Mouse (Mus musculus) bone marrow, adult 2 months (tissue): Measurements from ENCODE around the gene Shtn1. TPM values are rescaled to one million over a fixed set of nuclear protein-coding genes. Genes with fewer than 3 reads are reported as not detected.

ENCODE experiments used
- H3K27ac ChIP-seq: fragments of 200-500 bp; 2 replicates; pipeline ENCODE4 v1.5.1; 2012; ENCODE audit warnings: low read depth, mild to moderate bottlenecking, control low read depth, inconsistent platforms, low read length; ENCODE audit not compliant: control insufficient read depth, poor library complexity, insufficient read depth
- H3K4me1 ChIP-seq: fragments of 200-500 bp; 2 replicates; pipeline ENCODE4 v1.6.1; 2011; ENCODE audit warnings: low read length; ENCODE audit not compliant: control insufficient read depth, insufficient read depth
- H3K4me3 ChIP-seq: fragments of 200-500 bp; replicated peaks from 2 replicates; pipeline ENCODE3; 2011; ENCODE audit warnings: mild to moderate bottlenecking, low read depth, low read length, control low read depth; ENCODE audit not compliant: control insufficient read depth
- CTCF ChIP-seq: fragments of 200-500 bp; IDR thresholded peaks from 2 replicates; pipeline ENCODE4 v1.5.1; 2011; ENCODE audit warnings: low read length, control low read depth; ENCODE audit not compliant: control insufficient read depth, insufficient read depth
- POLR2A ChIP-seq: fragments of 200-500 bp; IDR thresholded peaks from 2 replicates; pipeline ENCODE4 v1.6.1; 2011; ENCODE audit warnings: low read depth, mild to moderate bottlenecking, control low read depth, low read length, borderline replicate concordance; ENCODE audit not compliant: control insufficient read depth
- WGBS: fragments of 180-500 bp; shearing (Covaris S2); methylation state at CpG from one replicate; pipeline ENCODE4 v1.1.7; 2018; 5-methylcytosine and 5-hydroxymethylcytosine counted together
- polyA plus RNA-seq: library from polyadenylated mRNA; stranded (reverse); fragments of >200 nt; gene quantifications from 2 replicates; pipeline ENCODE4 v1.2.4, GENCODE M21; 2011; ENCODE audit warnings: low replicate concordance; ENCODE audit not compliant: missing spikeins, insufficient read depth, insufficient read length

The Shtn1 gene
- polyA plus RNA-seq, 1 experiment: 1.0 TPM

GRCm38 (mm10) chr19:59048852-59049251, 27.0 kb downstream of the Shtn1 start:
- TF ChIP-seq CTCF (no peak), POLR2A (no peak)
- WGBS: 78% methylated on average over 6 of the region's 6 CpGs
- no peaks in the 10 kb centered on the region for H3K4me1 ChIP-seq
- H3K27ac ChIP-seq: no peak overlapping the region
- no peak overlapping the region for H3K4me3 ChIP-seq

DNA sequence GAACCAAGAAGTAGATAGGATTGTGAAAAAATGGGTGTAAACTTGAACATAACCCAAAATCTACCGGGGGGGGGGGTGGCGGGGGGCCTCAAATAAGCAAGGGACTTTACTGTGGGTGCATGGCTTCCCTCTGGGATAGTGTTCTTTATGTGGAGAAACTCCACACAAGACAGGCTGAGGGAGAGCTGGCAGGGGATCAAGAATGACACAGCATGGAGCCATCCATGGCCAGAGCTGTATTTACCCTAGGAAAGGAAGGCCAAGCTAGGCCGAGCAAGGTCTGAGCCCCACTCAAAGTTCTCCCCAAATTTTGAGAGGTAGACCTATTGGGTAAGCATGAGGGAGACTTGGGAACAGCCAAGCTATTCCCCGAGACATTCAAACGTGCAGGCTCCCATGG, 28.4 kb downstream of the Shtn1 start:
- TF ChIP-seq POLR2A (no peak), CTCF (no peak)
- 82% methylated on average over 5 of the region's 5 CpGs for WGBS
- Histone ChIP-seq H3K4me1 (no peaks in the 10 kb centered on the region), H3K27ac (no peak overlapping the region), H3K4me3 (no peak overlapping the region)

DNA sequence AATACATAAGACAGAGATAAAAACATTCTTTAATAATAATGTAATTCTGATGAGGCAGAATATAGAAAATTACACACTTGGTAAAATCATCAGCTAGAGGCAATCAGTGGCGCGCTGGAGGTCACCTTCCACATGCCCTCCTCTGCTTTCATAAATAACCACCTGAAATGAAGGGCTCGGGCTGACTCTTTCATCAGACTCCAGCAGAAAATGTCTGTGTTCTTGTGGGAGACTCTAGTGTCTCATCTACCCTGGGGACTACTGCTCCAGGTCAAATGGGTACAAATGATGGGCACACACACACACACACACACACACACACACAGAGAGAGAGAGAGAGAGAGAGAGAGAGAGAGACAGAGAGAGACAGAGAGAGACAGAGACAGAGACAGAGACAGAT, 34.8 kb downstream of the Shtn1 start:
- TF ChIP-seq CTCF (no peak), POLR2A (no peak)
- Histone ChIP-seq H3K4me3 (no peak overlapping the region), H3K27ac (no peak overlapping the region), H3K4me1 (no peaks in the 10 kb centered on the region)
- 82% methylated on average over 3 of the region's 3 CpGs for WGBS

DNA sequence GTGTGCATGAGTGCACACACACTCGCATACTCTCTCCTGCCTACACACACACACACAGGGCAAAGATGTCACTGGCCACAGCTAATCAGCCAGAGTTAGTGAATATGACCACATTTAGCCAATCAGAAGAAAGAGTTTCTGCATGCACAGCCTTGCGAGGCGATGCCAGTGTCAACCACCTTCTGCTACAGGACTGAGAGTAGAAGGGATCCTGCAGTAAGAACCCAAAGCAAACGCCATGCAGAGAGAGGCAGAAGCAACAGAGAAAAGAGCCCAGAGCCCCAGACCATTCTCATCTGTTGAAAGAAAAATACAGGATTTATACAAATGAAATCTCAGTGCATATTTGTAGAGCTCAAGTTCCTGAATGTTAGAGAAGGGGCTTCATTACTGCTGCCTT, 37.1 kb downstream of the Shtn1 start:
- TF ChIP-seq CTCF: no peak
- TF ChIP-seq POLR2A: no peak
- 78% methylated on average over 4 of the region's 4 CpGs for WGBS
- no peaks in the 10 kb centered on the region for H3K4me1 ChIP-seq
- H3K4me3 ChIP-seq: no peak overlapping the region
- no peak overlapping the region for H3K27ac ChIP-seq

GRCm38 (mm10) chr19:59036811-59037210, 39.1 kb downstream of the Shtn1 start:
- no peak overlapping the region for H3K27ac ChIP-seq
- no peak overlapping the region for H3K4me3 ChIP-seq
- TF ChIP-seq CTCF (no peak), POLR2A (no peak)
- H3K4me1 ChIP-seq: no peaks in the 10 kb centered on the region
- 69% methylated on average over 3 of the region's 3 CpGs for WGBS

DNA sequence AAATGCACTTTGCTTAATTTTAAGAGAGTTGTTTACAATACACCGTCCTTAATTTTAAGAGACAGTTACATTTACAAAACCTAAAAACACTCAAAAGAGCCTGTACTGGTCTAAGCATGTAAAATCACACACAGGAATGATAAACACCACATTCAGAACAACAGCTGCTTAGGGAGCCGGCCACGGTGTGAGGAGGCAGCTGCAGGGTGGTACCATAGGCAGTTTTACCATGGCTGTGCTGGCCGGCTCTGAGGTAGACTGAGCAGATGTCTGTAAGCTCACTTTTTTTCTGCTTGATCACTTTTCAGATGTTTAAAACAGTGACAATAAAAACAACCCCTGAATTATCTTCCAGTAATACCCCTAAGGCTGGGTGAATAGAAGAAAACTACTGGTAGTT, 42.7 kb downstream of the Shtn1 start:
- H3K4me1 ChIP-seq: no peaks in the 10 kb centered on the region
- no peak overlapping the region for H3K4me3 ChIP-seq
- TF ChIP-seq POLR2A (no peak), CTCF (no peak)
- 79% methylated on average over 4 of the region's 4 CpGs for WGBS
- H3K27ac ChIP-seq: no peak overlapping the region

GRCm38 (mm10) chr19:59030221-59030620, 45.7 kb downstream of the Shtn1 start:
- WGBS: 66% methylated on average over 1 of the region's 1 CpGs
- Histone ChIP-seq H3K4me1 (no peaks in the 10 kb centered on the region), H3K27ac (no peak overlapping the region), H3K4me3 (no peak overlapping the region)
- TF ChIP-seq POLR2A (no peak), CTCF (no peak)

GRCm38 (mm10) chr19:59029011-59029410, 46.9 kb downstream of the Shtn1 start:
- TF ChIP-seq POLR2A (no peak), CTCF (no peak)
- WGBS: 82% methylated on average over 9 of the region's 9 CpGs
- H3K4me1 ChIP-seq: no peaks in the 10 kb centered on the region
- no peak overlapping the region for H3K27ac ChIP-seq
- no peak overlapping the region for H3K4me3 ChIP-seq

GRCm38 (mm10) chr19:59028130-59028529, 47.8 kb downstream of the Shtn1 start:
- TF ChIP-seq POLR2A (no peak), CTCF (no peak)
- Histone ChIP-seq H3K4me3 (no peak overlapping the region), H3K4me1 (no peaks in the 10 kb centered on the region), H3K27ac (no peak overlapping the region)
- 76% methylated on average over 3 of the region's 3 CpGs for WGBS

DNA sequence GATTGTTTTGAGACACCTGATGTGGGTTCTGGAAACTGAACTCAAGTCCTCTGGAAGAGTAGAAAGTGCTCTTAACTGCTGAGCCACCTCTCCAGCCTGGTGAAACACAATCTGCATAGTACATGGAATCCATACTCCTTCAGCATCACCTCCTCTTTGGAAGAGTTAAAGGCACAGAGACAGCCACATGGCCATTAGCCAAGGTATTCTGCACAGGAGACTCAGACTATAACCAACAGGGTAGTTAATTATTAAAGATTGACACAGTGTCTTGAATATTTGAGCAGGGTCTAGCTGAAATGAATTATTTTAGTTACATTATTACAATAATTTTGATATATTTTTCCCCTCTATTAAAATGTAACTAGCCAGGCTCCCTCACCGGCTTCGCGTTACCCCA, 52.0 kb downstream of the Shtn1 start:
- WGBS: 97% methylated on average over 3 of the region's 3 CpGs
- Histone ChIP-seq H3K4me1 (no peaks in the 10 kb centered on the region), H3K27ac (no peak overlapping the region), H3K4me3 (no peak overlapping the region)
- no peak for TF ChIP-seq CTCF
- no peak for TF ChIP-seq POLR2A
